Mouse (Mus musculus): ENCODE data around the gene Gpr18.

The Gpr18 gene

DNA sequence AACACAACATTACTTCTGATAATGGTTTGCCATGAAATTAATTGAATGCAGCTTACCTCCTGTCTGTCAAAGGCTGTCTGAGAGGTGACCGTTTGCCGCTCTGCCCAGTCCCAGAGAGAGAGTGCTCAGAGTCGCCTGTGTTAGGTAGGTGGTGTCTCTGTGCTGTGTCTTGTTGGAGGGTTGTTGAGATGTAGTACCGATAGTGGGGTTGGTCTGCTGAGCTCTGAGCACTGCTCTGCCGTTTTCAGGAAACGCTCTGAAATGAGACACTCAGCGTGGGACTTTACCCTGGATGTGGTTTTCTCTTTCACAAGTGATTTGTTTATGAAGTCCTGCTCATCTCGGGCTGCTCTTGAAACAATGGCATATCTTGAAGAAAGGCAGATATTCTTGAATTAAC is at the start of gene Gpr18:
Gene Gpr18 (minus strand): TSS at position 161 of the 400 bp plus-strand sequence.
- no peak for DNase-seq

DNA sequence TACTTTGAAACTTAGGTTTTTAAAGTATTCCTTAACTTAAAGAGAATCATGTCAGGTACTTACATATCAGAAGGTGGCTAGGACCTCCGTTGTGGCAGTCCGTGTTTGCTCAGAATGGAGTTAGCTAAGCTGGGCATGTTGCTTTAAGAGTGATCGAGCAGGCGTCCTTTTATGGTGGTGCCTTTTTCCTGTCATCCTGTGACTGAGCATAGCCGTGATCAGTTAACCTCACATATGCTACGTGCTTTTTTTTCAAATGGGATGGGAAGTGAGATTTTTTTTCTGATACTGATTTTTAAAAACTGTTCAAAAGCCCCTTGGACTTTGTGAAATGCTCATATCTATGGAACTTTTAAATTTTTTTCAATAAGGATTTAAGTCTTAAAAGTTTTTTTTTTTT is 49.4 kb upstream of the Gpr18 start, which contains the start of gene Gpr183:
Gene Gpr183 (minus strand): TSS at position 206 of the 400 bp plus-strand sequence.
- DNase-seq: no peak

DNA sequence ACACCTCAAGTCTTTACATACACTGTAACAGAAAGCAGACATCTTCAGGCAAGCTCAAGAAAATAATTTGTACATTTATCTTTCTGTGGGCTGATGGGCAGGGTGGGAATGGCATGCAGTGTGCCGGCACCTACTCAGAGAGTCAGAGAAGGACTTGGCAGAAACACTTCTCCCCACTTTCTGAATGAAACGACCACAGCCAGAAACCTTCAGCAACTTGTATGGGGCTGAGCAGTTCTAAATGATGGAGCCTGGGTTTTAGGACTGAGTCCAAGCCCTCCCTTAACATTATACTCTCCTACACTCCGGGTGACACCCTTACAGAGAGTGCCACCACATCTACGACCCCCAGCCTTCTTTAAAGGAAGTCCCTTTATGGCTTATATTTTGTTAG is 48.4 kb upstream of the Gpr18 start:
- DNase-seq: no peak

- no peak for DNase-seq
Observed at GRCm38 (mm10) chr14:121963251-121963941, 47.8 kb upstream of the Gpr18 start.

DNA sequence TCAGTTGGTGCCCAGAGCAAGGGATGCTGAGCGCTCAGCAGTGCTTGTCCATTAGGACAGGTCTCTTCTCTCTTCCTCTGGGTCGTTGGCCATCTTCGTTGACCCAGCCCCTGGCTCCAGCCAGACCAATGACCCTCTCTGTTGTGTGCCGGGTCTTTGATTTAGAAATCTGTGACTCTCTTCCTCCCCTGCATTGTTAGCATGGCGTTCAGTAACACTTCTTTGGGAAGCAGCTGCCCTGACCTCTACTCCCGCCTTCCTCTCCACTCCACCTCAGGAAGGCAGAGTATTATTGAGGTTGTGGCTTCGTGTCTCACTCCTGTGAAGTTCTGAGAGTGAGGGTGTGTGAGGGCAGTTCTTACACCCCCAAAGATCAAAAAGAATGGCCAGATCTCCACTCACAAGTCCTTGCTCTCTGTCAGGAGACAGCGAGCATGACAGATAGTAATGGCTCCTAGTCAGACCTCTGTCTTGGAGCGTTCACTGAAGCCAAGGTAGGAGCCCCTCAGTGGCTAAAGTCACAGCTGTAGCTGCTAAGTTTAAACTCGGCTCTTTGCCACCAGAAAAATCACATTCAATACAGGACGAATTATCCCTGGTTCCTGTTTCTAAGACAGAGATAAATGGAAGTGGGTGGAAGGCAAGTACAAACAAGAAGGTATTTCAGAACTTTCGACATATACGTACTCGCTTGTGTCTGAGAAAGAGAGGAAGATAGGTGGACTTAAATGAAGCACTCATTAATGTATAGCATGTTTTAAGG is 46.7 kb upstream of the Gpr18 start:
- DNase-seq: no peak

DNA sequence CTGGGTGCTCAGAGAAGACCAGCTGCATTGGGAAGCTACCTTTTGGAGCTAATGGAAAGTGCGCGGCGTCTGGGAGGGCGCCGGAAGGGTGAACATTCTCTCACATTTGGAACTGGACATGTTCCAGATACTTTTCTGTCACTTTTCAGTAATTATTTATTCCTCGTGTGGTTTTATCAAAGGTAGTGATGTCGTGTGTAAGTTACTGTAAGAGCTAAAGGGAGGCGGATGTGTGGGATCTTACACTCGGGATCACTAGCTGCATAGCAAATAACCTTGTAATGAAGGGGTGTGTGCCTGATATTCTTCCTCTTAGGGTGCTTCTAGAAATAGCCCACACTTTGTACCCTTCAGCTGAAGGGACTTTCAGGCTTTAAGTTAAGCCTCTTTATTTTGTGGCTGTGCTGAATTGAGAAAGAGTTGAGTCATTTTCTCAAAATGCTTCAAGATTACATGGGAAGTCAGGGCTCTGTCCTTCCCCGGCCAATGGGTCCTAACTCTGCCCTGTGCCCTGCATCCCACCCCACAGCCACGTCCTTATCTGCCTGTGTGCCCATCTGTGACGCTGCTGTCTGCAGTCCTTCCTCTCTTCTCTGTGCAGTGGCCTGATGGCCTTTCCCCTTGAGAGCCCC is 46.0 kb upstream of the Gpr18 start:
- DNase-seq: no peak

DNA sequence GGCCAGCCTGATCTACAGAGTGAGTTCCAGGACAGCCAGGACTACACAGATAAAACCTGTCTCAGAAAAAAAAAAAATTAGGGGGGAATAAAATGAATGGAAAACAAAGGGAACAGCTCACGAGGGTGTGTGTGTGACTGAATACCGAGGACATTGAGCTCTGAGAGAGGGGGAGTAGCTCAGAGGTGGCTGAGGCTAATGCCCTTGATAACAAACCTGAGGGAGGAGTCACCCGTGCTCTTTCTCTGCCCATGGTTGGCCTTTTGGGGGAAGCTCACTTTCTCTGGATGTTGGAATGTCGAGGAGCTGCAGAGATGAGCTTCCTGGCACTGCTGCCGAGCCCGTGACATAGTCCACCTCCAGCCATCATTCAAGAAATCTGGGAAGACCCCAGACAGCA is 45.4 kb upstream of the Gpr18 start:
- DNase-seq: no peak

- no peak for DNase-seq
Observed at GRCm38 (mm10) chr14:121960531-121960930, 45.0 kb upstream of the Gpr18 start.

DNA sequence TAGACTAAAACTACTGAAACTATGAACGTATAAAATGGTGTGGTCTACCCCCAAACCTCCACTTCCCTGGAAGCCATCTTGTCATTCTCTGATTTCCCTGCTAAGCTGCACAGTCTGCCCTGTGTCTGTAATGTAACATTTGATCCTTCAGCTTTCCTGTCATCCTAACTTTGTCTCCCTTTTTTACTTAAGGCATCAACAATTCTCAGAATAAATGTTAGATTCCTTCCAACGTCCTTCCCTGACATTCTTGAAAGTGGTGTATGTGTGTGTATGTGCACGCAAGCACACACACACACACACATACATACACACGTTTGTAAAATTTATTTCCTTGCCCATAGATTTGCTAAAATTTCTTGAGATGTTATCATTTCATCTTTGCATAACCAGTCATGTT is 44.5 kb upstream of the Gpr18 start:
- no peak for DNase-seq

GRCm38 (mm10) chr14:121959538-121959980 is 44.0 kb upstream of the Gpr18 start:
- DNase-seq: no peak

DNA sequence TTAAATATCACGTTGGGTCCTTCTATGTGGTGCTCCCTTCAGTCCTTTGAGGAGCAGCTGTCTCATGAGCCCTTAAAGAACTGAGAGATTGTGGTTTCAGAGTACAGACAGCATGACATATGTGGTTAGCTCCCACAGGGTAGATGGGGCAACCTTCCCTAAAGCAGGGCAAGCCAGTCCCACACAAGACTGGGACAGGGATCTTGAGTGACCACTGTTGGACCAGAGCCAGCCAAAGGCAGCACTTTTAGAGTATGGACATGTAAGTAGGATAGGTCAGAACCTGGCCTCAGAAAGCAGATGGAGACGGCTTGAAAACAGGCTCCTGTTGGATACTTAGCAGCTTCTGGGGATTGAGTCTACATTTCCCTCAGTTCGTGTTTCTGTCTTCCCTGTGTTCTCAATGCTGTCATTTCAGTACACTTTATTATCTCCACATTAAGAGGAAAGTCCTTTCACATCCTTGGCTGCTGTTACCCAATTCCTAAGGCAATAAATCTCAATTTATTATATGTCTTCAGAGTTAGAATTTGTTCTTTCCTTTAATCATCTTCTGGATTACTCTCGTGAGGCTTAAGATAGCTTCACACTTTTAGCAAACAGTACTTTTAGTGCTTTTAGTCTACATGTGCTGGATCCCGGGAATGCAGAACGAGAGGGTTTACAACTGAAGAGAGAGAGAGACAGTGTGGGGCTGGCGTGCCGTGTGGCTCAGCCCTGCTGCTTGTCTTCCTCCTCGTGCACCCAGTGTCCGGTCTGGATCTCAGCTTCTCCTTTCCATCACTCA is 43.4 kb upstream of the Gpr18 start:
- no peak for DNase-seq

DNA sequence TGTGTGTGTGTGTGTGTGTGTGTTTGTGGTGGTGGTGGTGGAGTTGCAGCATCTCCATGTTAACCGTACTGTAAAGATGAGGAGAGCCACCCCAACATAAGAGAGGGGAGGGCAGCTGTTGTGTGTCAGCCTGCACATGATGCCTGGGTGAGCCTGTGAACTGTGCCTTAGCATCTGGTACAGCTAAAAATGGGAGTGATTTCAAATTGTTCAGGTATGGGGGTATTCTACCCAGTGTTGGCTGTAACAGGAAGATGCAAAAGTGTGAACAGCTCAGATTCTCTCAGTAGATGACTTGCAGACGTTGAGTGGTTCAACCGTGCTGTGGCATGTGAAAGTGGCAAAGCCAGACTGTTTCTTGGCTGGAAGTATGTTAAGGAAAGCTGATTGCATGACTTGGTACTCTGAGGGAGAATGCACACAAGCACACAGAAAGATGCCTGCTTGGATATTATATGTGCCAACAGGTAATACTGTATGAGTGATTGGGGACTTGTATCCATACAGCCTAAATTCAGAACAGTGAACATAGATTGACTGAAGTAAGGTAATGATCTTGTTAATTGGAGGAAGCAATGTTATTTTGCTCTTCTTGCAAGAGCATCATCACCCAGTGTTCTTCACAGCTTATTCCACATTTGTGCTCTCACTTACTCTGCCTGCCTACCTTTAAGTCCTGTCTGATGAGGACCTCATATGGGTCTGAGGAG is 42.6 kb upstream of the Gpr18 start:
- no peak for DNase-seq

DNA sequence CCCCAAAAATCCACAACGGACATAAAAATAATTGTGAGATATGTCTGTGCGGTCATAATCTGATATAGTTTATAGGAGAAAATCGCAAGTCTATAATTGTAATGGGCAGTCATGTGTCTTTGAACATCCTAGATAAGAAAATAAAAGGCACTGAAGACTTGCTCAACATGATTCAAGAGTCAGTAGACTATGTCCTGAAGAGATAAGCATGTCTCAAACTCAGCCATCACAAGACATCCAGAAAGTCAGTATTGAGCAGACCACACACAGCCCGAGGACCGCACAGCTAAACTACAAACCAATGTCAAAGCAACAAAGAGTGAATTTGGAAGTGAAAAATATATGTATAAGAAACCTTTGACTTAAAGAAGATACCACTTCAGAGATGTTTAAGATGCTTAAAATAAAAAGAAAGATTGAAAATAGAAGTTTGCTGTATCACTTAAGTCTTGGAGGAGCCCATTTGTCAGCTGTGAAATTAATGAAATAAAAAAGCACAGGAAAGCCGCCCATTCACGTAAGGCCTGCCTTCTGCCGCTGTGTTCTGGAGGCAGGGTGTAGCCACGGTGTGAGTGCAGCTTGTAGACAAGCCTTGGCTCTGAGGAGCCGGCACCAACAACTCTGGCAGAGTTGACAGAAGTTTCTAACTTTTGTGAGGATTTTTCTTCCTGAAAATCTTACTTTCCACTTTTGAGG is 41.7 kb upstream of the Gpr18 start:
- DNase-seq: no peak

- DNase-seq: no peak
Observed at GRCm38 (mm10) chr14:121956291-121956690, 40.7 kb upstream of the Gpr18 start.

GRCm38 (mm10) chr14:121955176-121955795 is 39.7 kb upstream of the Gpr18 start:
- no peak for DNase-seq

- DNase-seq: no peak
Observed at GRCm38 (mm10) chr14:121954608-121955007, 39.0 kb upstream of the Gpr18 start.

- DNase-seq: no peak
Observed at GRCm38 (mm10) chr14:121954129-121954528, 38.5 kb upstream of the Gpr18 start.

DNA sequence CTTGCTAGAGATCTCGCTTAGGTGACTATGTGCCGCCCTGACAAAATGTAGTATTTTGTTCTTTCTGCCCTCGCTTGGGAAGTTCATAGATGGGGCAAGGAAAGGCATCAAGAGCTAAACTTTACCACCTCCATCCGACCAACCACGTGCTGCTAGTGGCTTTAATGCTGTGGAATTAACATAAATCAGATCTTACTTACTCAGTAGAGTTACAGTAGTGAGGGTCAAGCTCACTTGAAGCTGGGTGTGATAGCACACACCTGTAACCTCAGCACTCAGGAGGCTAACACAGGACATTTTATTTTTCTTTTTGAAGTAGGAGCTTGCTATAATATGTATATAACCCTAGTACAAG is 36.4 kb upstream of the Gpr18 start:
- DNase-seq: no peak

GRCm38 (mm10) chr14:121951399-121952045 is 35.9 kb upstream of the Gpr18 start:
- DNase-seq: no peak

DNA sequence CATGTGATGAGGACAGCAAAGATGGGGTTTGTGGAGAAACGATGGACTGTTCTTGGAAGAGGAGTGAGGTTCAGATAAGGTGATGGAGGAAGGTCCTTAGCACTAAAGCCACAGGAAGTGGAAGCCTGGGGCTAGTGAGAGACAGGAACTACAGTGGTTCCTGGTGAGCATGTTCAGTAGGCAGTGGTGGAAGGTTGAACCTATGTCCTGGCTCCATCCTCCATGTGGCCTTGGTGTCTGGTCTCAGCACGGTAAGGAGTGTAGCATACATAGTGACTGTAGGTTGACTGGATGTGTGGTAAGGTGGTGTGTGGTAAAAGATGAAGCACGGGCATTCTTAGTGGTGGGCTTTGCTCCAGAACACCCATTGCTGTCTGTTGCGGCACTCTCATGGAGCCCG is 34.3 kb upstream of the Gpr18 start:
- DNase-seq: no peak

- DNase-seq: no peak
Observed at GRCm38 (mm10) chr14:121949436-121949835, 33.9 kb upstream of the Gpr18 start.

All from lung, adult 18-20 months (tissue).